Mouse (Mus musculus) liver, embryonic 13.5 days (tissue): Measurements from ENCODE around the gene Olfr1340. TPM values are rescaled to one million over a fixed set of nuclear protein-coding genes. Genes with fewer than 3 reads are reported as not detected.

Source experiments
- ATAC-seq: fragments of 200-750 bp; cut with Nextera tagmentation; 2 replicates; pipeline ENCODE4 v1.8.0; 2017; ENCODE audit warnings: low read depth, mild to moderate bottlenecking, moderate number of reproducible peaks, moderate library complexity
- DNase-seq: peaks from one replicate; pipeline ENCODE4 v3.0.0; 2022
- H3K27ac ChIP-seq: fragments of 300-500 bp; sonication (generic); 2 replicates; pipeline ENCODE4 v1.5.1; 2015; ENCODE audit warnings: moderate library complexity, mild to moderate bottlenecking, inconsistent platforms
- H3K27me3 ChIP-seq: fragments of 300-500 bp; sonication (generic); 2 replicates; pipeline ENCODE4 v1.6.1; 2015; ENCODE audit warnings: mild to moderate bottlenecking, inconsistent platforms
- H3K36me3 ChIP-seq: fragments of 300-500 bp; sonication (generic); 2 replicates; pipeline ENCODE4 v1.6.1; 2015; ENCODE audit warnings: mild to moderate bottlenecking, inconsistent platforms
- H3K4me1 ChIP-seq: fragments of 300-500 bp; sonication (generic); replicated peaks from 2 replicates; pipeline ENCODE4 v1.6.1; 2015; ENCODE audit warnings: inconsistent platforms
- H3K4me2 ChIP-seq: fragments of 300-500 bp; sonication (generic); 2 replicates; pipeline ENCODE4 v1.6.1; 2015; ENCODE audit warnings: inconsistent platforms, mild to moderate bottlenecking, moderate library complexity
- H3K4me3 ChIP-seq: fragments of 300-500 bp; sonication (generic); replicated peaks from 2 replicates; pipeline ENCODE4 v1.5.1; 2015; ENCODE audit warnings: mild to moderate bottlenecking, inconsistent platforms
- H3K9ac ChIP-seq: fragments of 300-500 bp; sonication (generic); 2 replicates; pipeline ENCODE4 v1.6.1; 2015; ENCODE audit warnings: mild to moderate bottlenecking, inconsistent platforms
- H3K9me3 ChIP-seq: fragments of 300-500 bp; sonication (generic); replicated peaks from 2 replicates; pipeline ENCODE4 v1.6.1; 2016; ENCODE audit warnings: inconsistent platforms
- WGBS: fragments of 180-500 bp; shearing (Covaris S2); methylation state at CpG from one replicate; pipeline ENCODE4 v1.1.7; 2015; ENCODE audit not compliant: insufficient replicate concordance; 5-methylcytosine and 5-hydroxymethylcytosine counted together
- polyA plus RNA-seq: library from polyadenylated mRNA; unstranded; fragments of >200 nt; fragmentation: Nextera tagmentation; extraction: Ambion mirVana; gene quantifications from 2 replicates; pipeline ENCODE4 v1.2.1, GENCODE M21; 2015

Gene Olfr1340
- polyA plus RNA-seq, 1 experiment from 2014 or later, result not detected

- H3K4me1 ChIP-seq, result no peaks in the 10 kb centered on the region
- no peak overlapping the region for H3K4me3 ChIP-seq
- H3K27ac ChIP-seq, result no peak overlapping the region
- peaks cover 21% of the 10 kb centered on the region for H3K27me3 ChIP-seq
- no peaks in the 10 kb centered on the region; the same call in 1 of the 2 replicates for H3K9me3 ChIP-seq
- DNase-seq (no peak), ATAC-seq (no peak)
- H3K4me2 ChIP-seq, result no peak overlapping the region
- H3K9ac ChIP-seq, result no peak overlapping the region
- 11% methylated on average over 16 of the region's 16 CpGs for WGBS
- no peaks in the 10 kb centered on the region for H3K36me3 ChIP-seq
Observed at GRCm38 (mm10) chr4:118741881-118742280, 21.9 kb downstream of the Olfr1340 start.

- H3K9ac ChIP-seq, result no peak within 1 kb of the TSS
- no peaks in the 10 kb centered on the region for H3K9me3 ChIP-seq
- H3K27me3 ChIP-seq, result no peaks in the 10 kb centered on the region
- H3K4me3 ChIP-seq, result no peak within 1 kb of the TSS
- H3K27ac ChIP-seq, result no peak within 1 kb of the TSS
- H3K4me1 ChIP-seq, result no peaks in the 10 kb centered on the region
- ATAC-seq, result no peak
- 52% methylated on average over 1 of the region's 1 CpGs for WGBS
- H3K4me2 ChIP-seq, result no peak within 1 kb of the TSS
- no peaks in the 10 kb centered on the region for H3K36me3 ChIP-seq
- DNase-seq, result no peak
Observed at GRCm38 (mm10) chr4:118758637-118759036, 38.7 kb downstream of the Olfr1340 start, which contains the start of gene Olfr1338. TSS of gene Olfr1338 (minus strand) at chr4:118758737.

Other genes starting within 250 kb of the Olfr1340 start
- 7.0 and 8.0 TPM in 2 replicates for gene Tie1, start 230.1 kb upstream of the Olfr1340 start, polyA plus RNA-seq
- gene 2610528J11Rik, start 193.1 kb upstream of the Olfr1340 start, polyA plus RNA-seq, result 5.2 and 5.6 TPM in 2 replicates
- gene Tmem125, start 176.1 kb upstream of the Olfr1340 start, polyA plus RNA-seq, result 0.80 and 0.88 TPM in 2 replicates
- gene Cfap57, start 99.4 kb upstream of the Olfr1340 start, polyA plus RNA-seq, result 1.2 and 1.3 TPM in 2 replicates
- 122 and 144 TPM in 2 replicates for gene Ebna1bp2, start 99.3 kb upstream of the Olfr1340 start, polyA plus RNA-seq
- not detected in 2 replicates for gene Olfr62, start 61.2 kb upstream of the Olfr1340 start, polyA plus RNA-seq
- gene Olfr1342, start 27.4 kb upstream of the Olfr1340 start, polyA plus RNA-seq, result not detected in 2 replicates
- gene Olfr1341, start 16.6 kb upstream of the Olfr1340 start, polyA plus RNA-seq, result not detected in 2 replicates
- not detected in 2 replicates for gene Olfr1339, start 12.0 kb downstream of the Olfr1340 start, polyA plus RNA-seq
- not detected in 2 replicates for gene Olfr1338, start 38.6 kb downstream of the Olfr1340 start, polyA plus RNA-seq
- gene Olfr1337, start 62.4 kb downstream of the Olfr1340 start, polyA plus RNA-seq, result not detected in 2 replicates
- gene Olfr1335, start 89.8 kb downstream of the Olfr1340 start, polyA plus RNA-seq, result not detected in 2 replicates
- gene Olfr1333, start 116.1 kb downstream of the Olfr1340 start, polyA plus RNA-seq, result not detected in 2 replicates
- gene Olfr1331, start 144.5 kb downstream of the Olfr1340 start, polyA plus RNA-seq, result not detected in 2 replicates
- not detected in 2 replicates for gene Olfr1330, start 168.5 kb downstream of the Olfr1340 start, polyA plus RNA-seq
- not detected in 2 replicates for gene Olfr1329, start 197.3 kb downstream of the Olfr1340 start, polyA plus RNA-seq
- not detected in 2 replicates for gene Olfr1328, start 218.5 kb downstream of the Olfr1340 start, polyA plus RNA-seq
- gene Lao1, start 241.4 kb downstream of the Olfr1340 start, polyA plus RNA-seq, result not detected in 2 replicates